Mouse (Mus musculus) stomach, postnatal 0 days (tissue): ENCODE results near the gene Amn.

Experiments used
- CTCF ChIP-seq: IDR thresholded peaks from 2 replicates; pipeline ENCODE4 v1.5.1; 2016; ENCODE audit warnings: antibody characterized with exemption, low read depth, mild to moderate bottlenecking, moderate library complexity
- EP300 ChIP-seq: optimal IDR thresholded peaks from 2 replicates; pipeline ENCODE3; 2016; ENCODE audit warnings: antibody characterized with exemption

- TF ChIP-seq CTCF = peak; percentile 52
- no peak for TF ChIP-seq EP300
These were observed 19.7 kb upstream of the Amn start for GRCm38 (mm10) chr12:111251227-111251626.
